Mouse (Mus musculus) layer of hippocampus, postnatal 10 days (tissue): ENCODE measurements at regions not wholly inside any gene's neighbourhood (a gene's known extent, or its start where the extent isn't known, plus 50 kb on each side); places are given as distances from the start of the nearest gene placed in this dataset.
A peak's percentile ranks its signal among the peaks of the same experiment; 100 is the strongest.
"Not testable (repeated sequence)": the region's sequence is repeated elsewhere in the genome, so short reads cannot be mapped to it uniquely, and the experiment has no call there.

Source experiments
- DNase-seq, 2 experiments: peaks; one replicate each; pipeline ENCODE4 v3.0.0; 2021; ENCODE audit warnings: low spot score in 2 of 2

DNA sequence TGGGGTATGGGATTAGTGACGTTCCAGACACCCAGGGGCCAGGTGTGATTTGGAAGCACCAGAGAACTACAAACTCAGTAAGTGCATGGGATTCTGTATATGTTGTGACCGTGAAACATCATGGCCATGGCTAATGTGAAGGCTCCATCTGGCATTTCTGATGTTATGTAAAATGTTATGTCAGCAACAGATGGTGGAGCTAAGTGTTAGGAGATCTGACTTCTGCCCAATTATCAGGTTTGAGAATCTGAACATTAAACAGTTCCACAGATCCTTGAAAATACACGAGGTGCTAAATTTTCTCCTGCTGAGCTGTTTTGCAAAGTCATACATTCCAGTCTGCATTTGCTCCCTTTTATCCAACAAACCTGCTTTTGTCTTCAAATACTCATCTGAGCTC, 223.6 kb upstream of the Egfl6 start:
- DNase-seq: no peak

- no peak for DNase-seq
These were observed 222.7 kb upstream of the Egfl6 start for GRCm38 (mm10) chrX:166808207-166808606.

DNA sequence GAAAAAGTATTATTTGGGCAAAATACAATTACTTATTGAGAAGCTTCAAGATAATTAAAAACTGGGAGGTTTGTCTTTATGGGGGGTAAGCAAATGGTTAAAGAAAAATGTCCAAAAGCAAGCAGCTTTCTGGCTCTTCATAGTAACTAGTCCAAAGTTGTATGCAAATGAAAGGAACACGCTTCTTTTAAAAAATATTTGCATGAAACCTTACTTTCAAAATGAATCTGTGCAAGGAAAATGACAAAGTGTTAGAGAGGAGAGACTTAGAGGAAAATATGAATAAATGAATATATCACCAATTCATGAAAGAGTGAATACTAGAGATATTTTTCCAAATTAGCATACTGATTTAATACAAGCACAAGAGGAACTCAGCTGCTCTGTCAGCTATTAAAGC, 220.4 kb upstream of the Egfl6 start:
- no peak for DNase-seq

GRCm38 (mm10) chrX:166805480-166805879, 220.0 kb upstream of the Egfl6 start:
- DNase-seq: no peak

- DNase-seq: peak; percentile 31 to 39
These were observed 217.7 kb upstream of the Egfl6 start for GRCm38 (mm10) chrX:166803246-166803645.

DNA sequence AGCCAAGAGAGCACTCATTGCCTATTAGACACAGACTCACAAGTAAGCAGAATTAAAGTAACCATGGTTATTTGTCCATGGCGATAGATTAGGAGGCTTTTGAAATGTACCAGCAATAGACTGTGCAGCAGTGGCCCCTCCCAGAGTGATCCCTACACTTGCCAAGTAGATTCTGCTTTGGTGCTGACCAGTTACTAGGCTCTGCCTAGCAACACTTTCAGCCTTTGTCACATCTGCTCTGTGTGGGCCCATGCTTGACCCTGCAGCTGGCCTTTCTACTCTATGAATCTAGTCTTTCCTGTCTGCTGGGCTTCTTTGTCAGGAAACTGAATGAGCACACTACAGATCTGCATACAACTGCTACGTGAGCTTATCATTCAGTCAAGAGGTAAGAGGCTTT, 215.5 kb upstream of the Egfl6 start:
- DNase-seq: no peak

- DNase-seq: no peak
These were observed 210.1 kb upstream of the Egfl6 start for GRCm38 (mm10) chrX:166795651-166796050.

- DNase-seq: peak in 1 of 2 experiments; percentile 17
These were observed 203.5 kb upstream of the Egfl6 start for GRCm38 (mm10) chrX:166789031-166789430.

GRCm38 (mm10) chrX:166787137-166787536, 201.6 kb upstream of the Egfl6 start:
- DNase-seq: not testable (repeated sequence)

DNA sequence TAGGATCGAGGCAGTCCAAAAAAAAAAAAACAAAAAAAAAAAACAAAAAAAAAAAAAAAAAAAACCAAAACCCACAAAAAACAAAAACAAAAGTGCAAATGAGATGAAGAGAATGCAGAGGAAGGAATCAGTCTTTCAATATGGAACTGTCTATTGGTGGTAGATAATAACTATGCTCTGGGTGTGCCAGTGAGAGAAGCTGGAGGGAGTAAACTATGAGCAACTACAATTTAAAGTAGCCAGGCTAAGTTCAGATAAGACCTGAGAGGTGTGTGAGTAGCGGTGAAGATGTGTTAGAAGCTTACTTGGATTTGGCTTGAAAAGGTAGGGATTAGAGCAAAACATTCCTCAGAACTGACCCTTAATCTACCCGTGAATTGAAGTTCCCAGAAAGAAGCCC, 200.1 kb upstream of the Egfl6 start:
- DNase-seq: no peak

GRCm38 (mm10) chrX:166783377-166783776, 197.9 kb upstream of the Egfl6 start:
- no peak for DNase-seq

DNA sequence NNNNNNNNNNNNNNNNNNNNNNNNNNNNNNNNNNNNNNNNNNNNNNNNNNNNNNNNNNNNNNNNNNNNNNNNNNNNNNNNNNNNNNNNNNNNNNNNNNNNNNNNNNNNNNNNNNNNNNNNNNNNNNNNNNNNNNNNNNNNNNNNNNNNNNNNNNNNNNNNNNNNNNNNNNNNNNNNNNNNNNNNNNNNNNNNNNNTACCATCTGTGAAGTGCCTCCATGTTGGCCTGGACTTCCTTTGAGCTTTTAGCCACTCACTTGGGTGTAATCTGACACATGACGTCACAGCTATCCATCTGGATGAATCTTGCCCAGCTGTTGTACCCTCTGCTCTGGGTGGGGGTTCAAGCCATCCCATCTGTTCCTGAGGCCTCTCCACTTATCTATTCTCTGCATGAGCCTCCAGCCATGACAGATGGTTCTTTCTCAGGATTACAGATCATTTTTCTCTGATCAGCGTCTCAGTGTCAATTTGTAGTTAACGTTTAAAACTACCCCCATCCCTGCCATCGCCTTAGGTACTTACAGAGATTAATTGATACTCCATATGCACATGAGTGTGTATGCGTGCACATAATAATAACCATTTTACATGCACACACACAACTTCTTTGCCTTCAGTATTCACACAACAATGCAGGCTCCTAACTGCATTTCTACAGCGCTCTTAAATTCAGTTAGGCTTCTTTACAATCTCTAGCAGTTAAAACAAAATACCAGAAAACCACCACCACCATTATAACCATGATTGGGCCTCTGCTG, 194.0 kb upstream of the Egfl6 start:
- DNase-seq: peak in 1 of 2 experiments; percentile 15

- no peak for DNase-seq
These were observed 187.9 kb upstream of the Egfl6 start for GRCm38 (mm10) chrX:166773408-166773854.

- DNase-seq: no peak
These were observed 181.5 kb upstream of the Egfl6 start for GRCm38 (mm10) chrX:166766991-166767390.

GRCm38 (mm10) chrX:166765647-166766046, 180.1 kb upstream of the Egfl6 start:
- DNase-seq: no peak

GRCm38 (mm10) chrX:166762098-166762497, 176.6 kb upstream of the Egfl6 start:
- DNase-seq: no peak

DNA sequence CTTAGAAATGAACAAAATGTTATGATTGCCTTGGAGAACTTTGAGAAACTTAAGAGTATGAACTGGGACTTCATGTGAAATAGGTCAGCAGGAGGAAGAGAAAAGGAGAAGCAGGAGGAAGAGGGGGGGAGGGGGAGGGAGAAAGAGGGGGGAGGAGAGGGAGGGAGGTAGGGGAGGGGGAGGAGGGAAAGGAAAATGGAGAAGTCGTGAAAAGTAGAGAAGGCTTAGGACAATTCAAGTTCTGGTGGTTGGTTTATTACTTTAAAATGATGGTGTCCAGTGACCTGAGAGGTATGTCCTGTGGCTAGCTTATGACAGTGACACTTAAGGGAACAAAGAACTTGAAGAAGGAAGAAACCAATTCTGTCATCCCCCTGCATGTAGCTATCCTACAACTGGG, 171.6 kb upstream of the Egfl6 start:
- no peak for DNase-seq

GRCm38 (mm10) chrX:166754967-166755654, 169.6 kb upstream of the Egfl6 start:
- DNase-seq: no peak

- DNase-seq: no peak
These were observed 163.6 kb upstream of the Egfl6 start for GRCm38 (mm10) chrX:166749055-166749679.

GRCm38 (mm10) chrX:166731354-166731753, 145.8 kb upstream of the Egfl6 start:
- no peak for DNase-seq

DNA sequence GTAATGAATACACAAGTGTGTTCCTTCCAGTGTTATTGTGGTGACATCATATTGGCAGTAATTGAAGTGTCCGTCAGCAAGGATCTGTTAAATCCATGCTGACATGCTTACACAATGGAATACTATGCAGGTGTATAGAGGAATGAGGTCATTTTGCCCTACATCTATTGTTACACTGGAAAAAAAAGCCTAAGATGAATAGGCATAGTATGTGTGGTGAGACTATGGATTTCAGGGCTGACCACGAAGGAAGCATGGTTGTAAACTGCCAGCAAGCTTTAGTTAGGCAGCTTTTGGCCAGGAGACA, 143.1 kb upstream of the Egfl6 start:
- DNase-seq: no peak

GRCm38 (mm10) chrX:166727823-166728621, 142.5 kb upstream of the Egfl6 start:
- DNase-seq: no peak
